Mouse (Mus musculus) neural tube, embryonic 15.5 days (tissue): ENCODE measurements at regions not wholly inside any gene's neighbourhood (a gene's known extent, or its start where the extent isn't known, plus 50 kb on each side); places are given as distances from the start of the nearest gene placed in this dataset.

Source experiments
- ATAC-seq: fragments of 200-750 bp; cut with Nextera tagmentation; 2 replicates; pipeline ENCODE4 v1.8.0; 2017; ENCODE audit warnings: mild to moderate bottlenecking, moderate TSS enrichment, moderate library complexity; ENCODE audit not compliant: low FRiP score
- H3K27ac ChIP-seq: fragments of 300-500 bp; sonication (generic); replicated peaks from 2 replicates; pipeline ENCODE4 v1.5.1; 2015; ENCODE audit warnings: mild to moderate bottlenecking, inconsistent platforms
- H3K27me3 ChIP-seq: fragments of 300-500 bp; sonication (generic); replicated peaks from 2 replicates; pipeline ENCODE4 v1.6.1; 2015; ENCODE audit warnings: inconsistent platforms
- H3K36me3 ChIP-seq: fragments of 300-500 bp; sonication (generic); 2 replicates; pipeline ENCODE4 v1.6.1; 2015; ENCODE audit warnings: inconsistent platforms
- H3K4me1 ChIP-seq: fragments of 300-500 bp; sonication (generic); 2 replicates; pipeline ENCODE4 v1.6.1; 2015; ENCODE audit warnings: inconsistent platforms
- H3K4me2 ChIP-seq: fragments of 300-500 bp; sonication (generic); 2 replicates; pipeline ENCODE4 v1.6.1; 2015; ENCODE audit warnings: inconsistent platforms, mild to moderate bottlenecking, moderate library complexity
- H3K4me3 ChIP-seq: fragments of 300-500 bp; sonication (generic); replicated peaks from 2 replicates; pipeline ENCODE4 v1.5.1; 2015; ENCODE audit warnings: mild to moderate bottlenecking, inconsistent platforms
- H3K9ac ChIP-seq: fragments of 300-500 bp; sonication (generic); replicated peaks from 2 replicates; pipeline ENCODE4 v1.6.1; 2015; ENCODE audit warnings: mild to moderate bottlenecking, inconsistent platforms
- H3K9me3 ChIP-seq: fragments of 300-500 bp; sonication (generic); replicated peaks from 2 replicates; pipeline ENCODE4 v1.6.1; 2016; ENCODE audit warnings: inconsistent platforms
- WGBS: fragments of 180-500 bp; shearing (Covaris S2); methylation state at CpG from one replicate; pipeline ENCODE4 v1.1.7; 2015; ENCODE audit warnings: mixed read lengths; 5-methylcytosine and 5-hydroxymethylcytosine counted together

DNA sequence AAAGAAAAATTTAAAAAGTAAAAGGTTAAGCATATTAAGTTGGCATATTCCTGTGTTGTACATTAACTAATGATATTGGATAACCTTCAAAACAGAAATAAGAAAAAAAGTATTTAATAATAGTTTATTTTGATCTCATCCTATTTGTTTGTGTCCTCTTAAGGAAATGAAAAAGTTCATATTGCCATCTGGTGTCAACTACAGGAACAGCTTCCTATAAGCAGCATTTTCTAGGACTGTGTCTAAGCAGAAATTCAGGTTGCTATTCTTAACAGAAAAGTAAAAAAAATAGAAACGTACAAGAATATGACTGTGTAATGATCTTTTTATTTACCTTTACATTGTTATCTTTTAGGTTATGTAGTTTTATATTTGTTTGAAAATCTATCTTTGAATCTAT, 313.4 kb upstream of the G6pd2 start:
- Histone ChIP-seq H3K36me3 (no peaks in the 10 kb centered on the region), H3K4me3 (no peak overlapping the region), H3K27ac (no peak overlapping the region), H3K27me3 (no peaks in the 10 kb centered on the region), H3K9me3 (no peaks in the 10 kb centered on the region), H3K9ac (no peak overlapping the region), H3K4me2 (no peak overlapping the region), H3K4me1 (no peaks in the 10 kb centered on the region)
- ATAC-seq: no peak
- 71% methylated on average over 1 of the region's 1 CpGs for WGBS

DNA sequence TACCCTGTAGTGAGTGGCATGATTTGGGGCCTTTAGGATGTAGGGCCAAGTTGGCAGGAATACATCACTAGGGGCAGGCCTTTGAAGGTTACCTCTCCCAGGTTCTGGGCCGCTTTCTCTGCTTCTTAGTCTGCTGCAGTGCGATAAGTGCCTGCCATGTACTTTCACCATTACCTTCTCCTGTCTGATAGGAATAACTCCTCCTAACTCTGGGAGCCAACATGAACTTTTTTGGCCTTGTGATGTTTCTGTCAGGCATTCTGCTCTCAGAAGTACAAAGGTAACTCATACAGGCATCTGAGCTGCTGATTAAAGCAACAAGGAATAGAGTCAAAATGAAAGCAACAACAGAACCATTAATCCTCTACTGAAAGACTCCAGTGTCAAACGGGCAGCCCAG, 301.2 kb upstream of the G6pd2 start:
- Histone ChIP-seq H3K9ac (no peak overlapping the region), H3K9me3 (no peaks in the 10 kb centered on the region), H3K4me3 (no peak overlapping the region), H3K36me3 (no peaks in the 10 kb centered on the region), H3K4me1 (no peaks in the 10 kb centered on the region), H3K27ac (no peak overlapping the region), H3K27me3 (no peaks in the 10 kb centered on the region), H3K4me2 (no peak overlapping the region)
- WGBS: 91% methylated on average over 3 of the region's 3 CpGs
- no peak for ATAC-seq

DNA sequence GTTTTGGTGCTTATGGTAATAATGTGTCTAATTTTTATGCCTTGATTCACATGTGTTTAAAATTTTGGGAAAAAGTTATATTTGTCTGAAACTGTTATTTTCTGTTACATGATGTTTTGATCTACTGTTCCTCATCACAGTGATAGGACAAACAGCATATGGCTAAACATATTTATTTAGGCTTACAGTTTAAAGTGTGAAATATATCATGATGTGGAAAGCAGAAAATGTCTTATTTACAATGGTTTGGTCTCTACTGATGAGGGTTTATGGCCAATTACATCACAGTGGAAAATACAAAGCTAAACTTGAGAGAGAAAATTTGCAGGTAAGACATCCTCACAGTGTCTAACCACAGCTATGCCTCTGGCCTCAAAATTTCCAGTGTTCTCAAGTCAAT, 268.1 kb upstream of the G6pd2 start:
- no peak for ATAC-seq
- Histone ChIP-seq H3K9ac (no peak overlapping the region), H3K4me1 (no peaks in the 10 kb centered on the region), H3K36me3 (no peaks in the 10 kb centered on the region), H3K9me3 (no peaks in the 10 kb centered on the region), H3K27ac (no peak overlapping the region), H3K4me3 (no peak overlapping the region), H3K4me2 (no peak overlapping the region), H3K27me3 (no peaks in the 10 kb centered on the region)

DNA sequence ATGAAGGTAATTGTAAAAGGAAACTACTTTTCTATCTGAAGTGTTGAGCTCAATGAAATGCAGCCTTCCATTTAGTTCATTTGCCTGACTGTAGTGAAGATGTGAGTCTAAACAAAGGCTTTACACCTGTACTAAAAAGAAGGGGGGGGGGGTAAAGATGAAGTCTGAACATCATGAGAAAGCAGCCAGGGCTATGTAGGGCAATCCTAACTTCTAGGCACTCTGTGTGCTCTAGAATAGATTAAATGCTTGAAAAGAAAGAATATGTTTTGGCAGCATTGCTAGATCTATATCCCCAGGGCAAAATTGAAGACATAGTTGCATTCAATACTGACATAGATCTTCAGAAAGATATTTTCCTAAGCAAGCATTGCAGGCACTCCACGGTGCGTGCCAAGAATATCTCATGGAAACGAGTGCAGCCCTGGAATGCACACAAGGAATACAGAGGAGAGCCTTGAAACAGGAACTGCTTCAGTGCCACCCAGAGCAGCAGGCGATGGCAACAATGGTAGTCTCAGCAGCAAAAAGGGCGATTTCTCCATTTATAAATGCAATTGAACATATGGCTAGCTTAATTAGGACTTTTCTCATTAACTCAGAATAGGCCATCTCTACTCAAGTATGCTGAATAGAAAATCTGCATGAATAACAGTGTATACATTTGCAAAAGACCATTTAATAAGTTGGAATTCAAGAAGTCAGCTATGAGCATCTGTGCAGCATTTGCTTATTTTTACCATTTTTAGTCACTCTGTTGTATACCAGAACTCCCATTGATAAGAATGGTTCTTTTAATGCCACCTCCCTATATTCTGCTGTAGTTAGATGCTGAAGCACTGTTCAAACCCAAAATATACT, 261.8 kb upstream of the G6pd2 start:
- 0 out of 2 replicates have a peak overlapping the region, but pooled peaks have one; percentile 23 for H3K27ac ChIP-seq
- WGBS: 46% methylated on average over 5 of the region's 5 CpGs
- peak; percentile 87 for ATAC-seq

DNA sequence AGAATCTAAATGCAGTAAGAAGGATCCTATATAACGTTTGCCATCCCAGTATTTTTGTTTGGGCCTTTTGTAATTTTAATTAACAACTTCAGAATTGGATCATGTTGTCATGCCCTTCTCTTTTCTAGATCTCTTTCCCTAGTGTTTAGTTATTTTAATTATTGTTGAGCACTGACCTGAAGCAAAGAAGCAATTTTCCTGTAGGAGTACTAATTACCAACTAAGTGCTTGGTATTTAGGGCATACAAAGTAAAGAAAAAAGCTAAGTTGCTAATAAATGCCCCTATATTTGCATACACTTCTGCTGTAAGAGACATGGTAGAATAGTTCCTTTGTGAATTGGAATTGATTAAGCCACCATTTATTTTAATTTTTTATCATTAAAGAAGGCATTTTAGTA, 255.1 kb upstream of the G6pd2 start:
- Histone ChIP-seq H3K36me3 (no peaks in the 10 kb centered on the region), H3K9me3 (no peaks in the 10 kb centered on the region), H3K27me3 (no peaks in the 10 kb centered on the region), H3K4me3 (no peak overlapping the region), H3K27ac (no peak overlapping the region), H3K4me1 (no peaks in the 10 kb centered on the region), H3K4me2 (no peak overlapping the region), H3K9ac (no peak overlapping the region)
- WGBS: 52% methylated on average over 1 of the region's 1 CpGs
- no peak for ATAC-seq

More for the DNA sequence above, 261.8 kb upstream of the G6pd2 start:
- H3K4me1 ChIP-seq: no peaks in the 10 kb centered on the region
- no peak overlapping the region for H3K4me3 ChIP-seq
- no peak overlapping the region for H3K9ac ChIP-seq
- no peaks in the 10 kb centered on the region for H3K27me3 ChIP-seq
- H3K36me3 ChIP-seq: no peaks in the 10 kb centered on the region
- no peaks in the 10 kb centered on the region for H3K9me3 ChIP-seq
- no peak overlapping the region for H3K4me2 ChIP-seq
